27 mouse cellular contexts compared by ENCODE assay signal in genomic region chr10:6996895-6997294, GRCm38 (mm10). TPM values are rescaled to one million over a fixed set of nuclear protein-coding genes. Genes with fewer than 3 reads are reported as not detected.
A peak's percentile ranks its signal among the peaks of the same experiment; 100 is the strongest.
DNase-seq lines count a peak whose midpoint lies in the region; ATAC-seq and TF ChIP-seq lines count a peak whose summit lies in the region.
"Had no signal": no experiment of that assay in that cellular context is flagged by ENCODE, and none has a peak within 500 bp of the region (broad histone marks: within the 10 kb centered on the region; RNA-seq: fewer than 3 reads in every experiment).

No protein-coding gene starts in this region.

- in situ Hi-C loops in CH12.LX (cut with MboI; ENCODE audit: low pct_ligation_motif_present, low pct_unique_long_range_greater_than_20kb, low sequenced_read_pairs) = no loop called here

- TF ChIP-seq CTCF in CH12.LX (conservative IDR thresholded peaks at IDR 0.05 in 1 of 2, IDR thresholded peaks at IDR 0.05 in 1 of 2; ENCODE audit: low read depth in 2 of 2, low read length in 2 of 2) = no peak

- no peak for TF ChIP-seq POLR2A in CH12.LX (IDR thresholded peaks at IDR 0.05; ENCODE audit: low read depth, low read length)

- ATAC-seq in inflammation-experienced regulatory T-cells, adult 6 months = peak; percentile 87
- ATAC-seq: forebrain, embryonic 15.5 days; hindbrain, postnatal 0 days; intestine, embryonic 15.5 days; Patski had no signal

- no peaks in the 10 kb centered on the region for H3K79me2 ChIP-seq in CH12.LX (replicated peaks; ENCODE audit: control insufficient read depth, extremely low read depth, insufficient read depth, poor library complexity, severe bottlenecking)

- no peak for TF ChIP-seq EP300 in CH12.LX (IDR thresholded peaks at IDR 0.05; ENCODE audit: low read length)

- peaks cover 0 to 10% of the 10 kb centered on the region in 2 experiments; a peak in 1 of 4 replicates for H3K4me1 ChIP-seq in CH12.LX (ENCODE audit: control insufficient read depth in 1 of 2, insufficient read depth in 2 of 2)
- H3K4me1 ChIP-seq: embryonic facial prominence, embryonic 12.5 days; embryonic facial prominence, embryonic 15.5 days; forebrain, embryonic 15.5 days; heart, embryonic 10.5 days; intestine, embryonic 15.5 days had no signal

- H3K36me3 ChIP-seq in CH12.LX (replicated peaks in 1 of 2; ENCODE audit: control insufficient read depth in 1 of 2, insufficient read depth in 1 of 2, low read length in 1 of 2) = no peaks in the 10 kb centered on the region
- H3K36me3 ChIP-seq: embryonic facial prominence, embryonic 12.5 days; embryonic facial prominence, embryonic 15.5 days; forebrain, embryonic 15.5 days; G1E; heart, embryonic 10.5 days; heart, embryonic 13.5 days; intestine, embryonic 15.5 days had no signal

- dilution Hi-C loops in CH12.LX (cut with MboI; ENCODE audit: extremely low pct_ligation_motif_present, extremely low pct_unique_long_range_greater_than_20kb, low sequenced_read_pairs) = no loop called here

- H3K4me2 ChIP-seq in CH12.LX (ENCODE audit: insufficient read depth, low read depth, poor library complexity, severe bottlenecking) = no peak overlapping the region
- H3K4me2 ChIP-seq: embryonic facial prominence, embryonic 12.5 days; embryonic facial prominence, embryonic 15.5 days; forebrain, embryonic 15.5 days; heart, embryonic 13.5 days; hindbrain, embryonic 14.5 days; intestine, embryonic 15.5 days had no signal

- TF ChIP-seq RAD21 in CH12.LX (IDR thresholded peaks at IDR 0.05; ENCODE audit: low read depth, low read length) = no peak

- no peaks in the 10 kb centered on the region for H3K9me3 ChIP-seq in CH12.LX (replicated peaks; ENCODE audit: low read length)
- H3K9me3 ChIP-seq: embryonic facial prominence, embryonic 12.5 days; embryonic facial prominence, embryonic 15.5 days; forebrain, embryonic 15.5 days; G1E; heart, embryonic 10.5 days; intestine, embryonic 15.5 days had no signal

- H3K4me3 ChIP-seq in CH12.LX (replicated peaks in 1 of 3; ENCODE audit: low read depth in 2 of 3, low read length in 2 of 3, poor library complexity in 1 of 3) = no peak overlapping the region
- H3K4me3 ChIP-seq: embryonic facial prominence, embryonic 12.5 days; embryonic facial prominence, embryonic 15.5 days; forebrain, embryonic 15.5 days; heart, embryonic 10.5 days; heart, embryonic 13.5 days; intestine, embryonic 15.5 days had no signal

- H3K27ac ChIP-seq in CH12.LX (ENCODE audit: insufficient read depth, low read depth) = no peak overlapping the region
- H3K27ac ChIP-seq: embryonic facial prominence, embryonic 12.5 days; embryonic facial prominence, embryonic 15.5 days; forebrain, embryonic 15.5 days; heart, embryonic 10.5 days; heart, embryonic 13.5 days; hindbrain, embryonic 14.5 days; hindbrain, postnatal 0 days; intestine, embryonic 15.5 days had no signal

- no peak overlapping the region for H3K9ac ChIP-seq in CH12.LX (ENCODE audit: insufficient read depth, low read depth)
- H3K9ac ChIP-seq: embryonic facial prominence, embryonic 12.5 days; embryonic facial prominence, embryonic 15.5 days; forebrain, embryonic 15.5 days; heart, embryonic 13.5 days; hindbrain, embryonic 14.5 days; intestine, embryonic 15.5 days had no signal

- peak; percentile 63 for DNase-seq in thymus, postnatal 0 days (ENCODE audit: low spot score)
- DNase-seq in thymus, adult 18-20 months = no peak
- peak; percentile 47 for DNase-seq in CD4-positive helper T cell, adult 2 months (ENCODE audit: low read depth, low spot score)
- no peak for DNase-seq in CH12.LX (ENCODE audit: extremely low read depth)
- no peak for DNase-seq in adrenal gland, postnatal 36 days
- DNase-seq in spleen, adult 12 weeks (ENCODE audit: low spot score) = no peak
- DNase-seq in adrenal gland, postnatal 25 days = no peak
- DNase-seq: adrenal gland, adult 2 months; adrenal gland, postnatal 14 days; cerebellum, adult 18-20 months; cerebellum, adult 9-10 months; cerebellum, postnatal 25 days; gastrocnemius, postnatal 25 days; heart, adult 18-20 months; heart, postnatal 14 days; heart, postnatal 4 days had no signal

- H3K27me3 ChIP-seq in CH12.LX (replicated peaks) = no peaks in the 10 kb centered on the region
- H3K27me3 ChIP-seq: embryonic facial prominence, embryonic 12.5 days; embryonic facial prominence, embryonic 15.5 days; forebrain, embryonic 15.5 days; heart, embryonic 13.5 days; intestine, embryonic 15.5 days; Patski had no signal

TF ChIP-seq in CH12.LX, 34 proteins besides CTCF, POLR2A, EP300 and RAD21:
- TF ChIP-seq MYC (IDR thresholded peaks at IDR 0.05; ENCODE audit: low read depth, low read length) (no peak), RCOR1 (conservative IDR thresholded peaks at IDR 0.05; ENCODE audit: low read depth, low read length) (no peak), TCF12 (IDR thresholded peaks at IDR 0.05; ENCODE audit: low read depth, low read length) (no peak), POLR2AphosphoS2 (IDR thresholded peaks at IDR 0.05; ENCODE audit: low read depth, low read length) (no peak), ZNF384 (IDR thresholded peaks at IDR 0.05; ENCODE audit: low read depth, low read length) (peak; percentile 74), ZMIZ1 (IDR thresholded peaks at IDR 0.05; ENCODE audit: low read depth, low read length) (no peak), USF1 (IDR thresholded peaks at IDR 0.05; ENCODE audit: low read depth, low read length) (no peak), HCFC1 (IDR thresholded peaks at IDR 0.05; ENCODE audit: low read depth, low read length) (no peak), MEF2A (IDR thresholded peaks at IDR 0.05; ENCODE audit: borderline replicate concordance, low read depth, low read length) (no peak)

RNA-seq across cellular contexts. Expression of gene Ipcef1, which starts 55.4 kb away (rescaled TPM):
- polyA plus RNA-seq in thymus, postnatal 0 days (2015; fragmentation: Nextera tagmentation; extraction: Ambion mirVana) = 5.5 and 6.4 TPM in 2 replicates
- total RNA-seq in CH12.LX (2012; rRNA removed) (1.7 and 3.0 TPM in 2 replicates), CH12.LX (2014; rRNA removed) (6.8 and 9.1 TPM in 2 replicates)
- 4.1 and 5.0 TPM in 2 replicates for polyA plus RNA-seq in CH12.LX (2012; ENCODE audit: insufficient read length, low read depth)
- polyA plus RNA-seq in inflammation-experienced regulatory T-cells, adult 6 months (2017; shearing (Covaris generic)) = 100 to 1,000 TPM in 2 of 3 experiments, 10 to 100 TPM in 1; 59.2 to 108 (median 100) TPM
- total RNA-seq in adrenal gland, postnatal 36 days (2021) = under 1 TPM; 0.43 to 0.46 TPM
- 0.39 and 0.71 TPM in 2 replicates for total RNA-seq in adrenal gland, postnatal 25 days (2021)
- polyA plus RNA-seq: G1E, Patski had no signal

Comparison
In these comparisons a context has a peak if more than half of its experiments do, and no peak if none do; other contexts are left out.
1. DNase-seq: peak in thymus, postnatal 0 days (single experiment) and CD4-positive helper T cell, adult 2 months (single experiment); none in thymus, adult 18-20 months (0 of 2), CH12.LX (single experiment), adrenal gland, postnatal 36 days (0 of 2), spleen, adult 12 weeks (single experiment) and adrenal gland, postnatal 25 days (single experiment).